Mouse (Mus musculus): ENCODE data around the gene Pde6d.

DNA sequence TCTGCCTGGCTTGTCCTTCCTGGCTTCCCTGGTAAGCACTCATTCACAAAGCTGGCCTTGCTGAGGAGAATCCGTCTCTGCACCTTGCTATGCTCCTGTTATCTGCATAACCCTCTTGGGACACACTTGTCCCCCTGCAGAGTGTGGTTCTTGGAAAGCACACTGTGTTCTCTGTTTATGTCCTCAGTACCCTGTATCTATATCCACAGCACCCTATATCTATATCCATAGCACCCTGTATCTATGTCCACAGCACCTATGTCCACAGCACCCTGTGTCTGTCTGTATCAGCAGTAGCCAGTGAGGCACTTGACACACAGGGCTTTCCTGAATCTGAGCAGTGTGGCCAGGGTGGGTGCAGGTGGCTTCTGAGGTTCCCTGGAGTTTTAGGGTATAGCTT lies 28.5 kb upstream of the Pde6d start:
- TF ChIP-seq CTCF (conservative IDR thresholded peaks at IDR 0.05; ENCODE audit: low read length) (no peak), POU5F1 (IDR thresholded peaks at IDR 0.05; ENCODE audit: borderline replicate concordance, low read length) (no peak)
